Mouse (Mus musculus) left cerebral cortex, adult 18-20 months (tissue): ENCODE measurements around the gene Abhd13. TPM values are rescaled to one million over a fixed set of nuclear protein-coding genes. Genes with fewer than 3 reads are reported as not detected.

Experiments
- DNase-seq, 2 experiments: peaks; one replicate each; pipeline ENCODE4 v3.0.0; 2021 to 2022; ENCODE audit warnings: low spot score in 2 of 2, mixed read lengths in 1 of 2
- long read RNA-seq, 2 experiments: library from polyadenylated mRNA; stranded (forward); transcript quantifications; one replicate each; pipeline ENCODE4 v2.0.0; 2021
- total RNA-seq, 2 experiments: library from RNA; stranded (reverse); gene quantifications; 2 replicates each; pipeline ENCODE4 v1.2.3; 2021

Abhd13 gene
- total RNA-seq, result 10 to 100 TPM; 25.7 to 27.0 TPM
- long read RNA-seq, experiment 1, full-length matches to known transcripts, result 32 of 32 reads
- long read RNA-seq, experiment 1, partial matches to known transcripts, result 0 of 32 reads
- long read RNA-seq, experiment 1, other reads (novel, unspliced or antisense), result 0 of 32 reads
- long read RNA-seq, experiment 2, full-length matches to known transcripts, result 16 of 17 reads
- long read RNA-seq, experiment 2, partial matches to known transcripts, result 0 of 17 reads
- long read RNA-seq, experiment 2, other reads (novel, unspliced or antisense), result 1 of 17 reads

DNA sequence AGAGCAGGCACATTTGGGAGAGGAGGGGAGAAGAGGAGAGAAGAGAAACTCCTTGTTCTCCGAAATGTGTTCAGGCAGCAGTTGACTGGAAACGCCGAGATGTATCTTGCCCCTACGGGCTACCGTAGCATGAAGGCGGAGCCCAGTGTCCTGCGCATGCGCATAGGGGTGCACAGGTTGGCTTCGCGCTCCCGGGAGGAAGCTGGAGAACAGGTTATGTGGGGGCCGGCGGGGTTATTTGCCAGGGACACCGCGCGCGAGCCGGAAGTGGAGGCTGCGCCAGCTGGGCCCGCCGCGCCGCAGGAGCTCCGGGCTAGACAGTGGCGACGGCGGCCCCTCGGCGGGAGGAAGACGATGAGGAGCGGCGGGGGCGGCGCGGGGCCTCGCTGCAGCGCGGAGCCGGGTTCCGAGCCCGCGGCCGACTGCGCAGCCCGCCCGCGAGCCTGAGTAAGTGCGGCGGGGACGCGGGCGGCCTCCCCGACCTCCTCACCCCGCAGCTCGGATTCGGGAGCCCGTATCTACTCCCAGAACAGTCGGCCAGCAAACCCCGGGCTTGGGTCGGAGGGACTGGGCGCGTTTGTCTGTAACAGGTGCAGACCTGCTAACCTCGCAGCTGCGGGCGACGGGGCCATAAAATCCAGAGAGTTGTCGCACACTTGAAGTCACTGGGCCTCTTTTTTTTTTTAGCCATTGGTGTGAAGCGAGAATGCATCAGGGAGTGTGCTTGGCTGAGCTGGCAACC, at the start of gene Abhd13, which contains the start of gene Lig4:
Gene Abhd13, plus strand, starts transcription at position 135 of the 742 bp plus-strand sequence.
Gene Lig4, minus strand, starts transcription at position 114 of the 742 bp plus-strand sequence.
- peak; percentile 99 for DNase-seq

DNA sequence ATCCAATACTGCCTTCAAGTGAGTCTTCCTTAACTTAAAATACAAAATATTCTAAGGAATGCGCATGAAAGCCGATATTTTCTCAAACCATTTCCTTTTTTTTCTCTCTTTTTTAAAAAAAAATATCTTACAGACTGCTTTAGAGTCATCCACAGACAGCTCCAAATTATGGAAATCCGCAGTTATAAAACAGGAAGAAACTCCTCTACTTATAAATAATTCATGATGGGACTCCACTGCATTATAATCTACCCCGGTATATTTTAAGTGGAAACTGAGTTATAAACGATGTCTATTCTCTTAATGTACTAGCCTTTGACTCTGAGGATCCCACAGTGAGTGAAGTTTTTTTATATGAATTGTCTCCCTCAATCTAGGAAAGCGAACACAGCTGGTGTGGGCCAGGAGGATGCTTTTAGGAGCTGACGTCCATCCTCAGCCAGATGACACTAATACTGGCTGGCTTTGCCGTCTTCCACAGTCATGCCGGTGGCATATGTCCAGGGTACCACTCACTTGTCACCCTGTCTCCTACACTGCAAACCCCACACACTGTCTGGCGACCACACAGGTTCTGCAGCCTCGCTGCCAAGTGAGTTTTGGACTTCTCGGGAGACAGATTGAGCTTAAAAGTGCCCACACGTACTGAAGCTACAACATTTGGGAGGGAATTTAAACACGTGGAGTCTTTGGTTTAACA, 47.6 kb upstream of the Abhd13 start:
- peak; percentile 75 to 86 for DNase-seq

DNA sequence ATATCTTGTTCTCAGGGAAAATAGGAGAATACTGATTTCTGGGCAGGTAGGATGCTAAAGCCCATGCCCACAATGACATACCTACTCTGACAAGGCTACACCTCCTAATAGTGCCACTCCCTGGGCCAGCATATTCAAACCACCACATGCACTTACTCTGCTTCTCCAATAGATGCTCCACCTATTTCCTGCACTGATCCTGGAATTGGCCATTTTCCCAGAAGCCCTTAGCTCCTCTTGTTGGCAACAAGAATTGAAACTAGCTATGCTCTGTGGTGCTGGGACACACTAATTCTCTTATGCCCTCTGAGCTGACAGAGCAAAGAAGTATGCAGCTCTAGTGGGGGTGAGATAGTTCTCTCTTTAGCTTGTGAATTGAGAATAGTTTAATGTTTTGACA, 44.8 kb upstream of the Abhd13 start:
- no peak for DNase-seq

DNA sequence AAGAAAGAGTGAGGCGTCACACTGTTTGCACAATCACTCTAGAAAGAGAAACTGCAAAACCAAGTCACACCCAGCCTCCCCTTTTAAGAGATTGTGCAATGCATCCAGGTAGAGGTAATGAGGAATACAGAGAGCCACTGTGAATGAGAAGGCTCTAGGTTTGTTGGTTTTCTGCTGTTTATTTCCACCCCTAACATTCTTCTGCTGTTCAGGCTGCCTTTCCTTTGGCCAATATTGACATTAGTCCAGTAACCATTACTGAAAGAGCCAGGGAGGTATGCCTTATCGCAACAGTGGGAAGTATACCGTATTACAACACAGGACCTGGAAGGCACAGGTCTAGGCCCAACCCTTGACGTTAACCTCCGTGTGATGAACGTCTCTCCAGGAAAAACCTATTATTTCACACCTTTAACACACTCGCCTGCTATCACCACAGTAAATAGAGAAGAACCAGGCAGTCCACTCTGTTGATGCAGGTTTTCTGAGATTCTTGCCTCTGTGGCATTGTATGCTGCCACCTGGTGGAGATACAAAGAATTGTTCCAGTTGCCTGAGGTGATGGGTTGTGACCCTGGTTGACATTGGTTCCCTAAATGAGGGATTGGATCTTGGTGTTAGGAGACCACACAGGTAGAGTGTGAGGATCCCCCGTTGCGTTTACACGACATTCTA, 42.5 kb upstream of the Abhd13 start:
- DNase-seq, result peak; percentile 34 to 50

DNA sequence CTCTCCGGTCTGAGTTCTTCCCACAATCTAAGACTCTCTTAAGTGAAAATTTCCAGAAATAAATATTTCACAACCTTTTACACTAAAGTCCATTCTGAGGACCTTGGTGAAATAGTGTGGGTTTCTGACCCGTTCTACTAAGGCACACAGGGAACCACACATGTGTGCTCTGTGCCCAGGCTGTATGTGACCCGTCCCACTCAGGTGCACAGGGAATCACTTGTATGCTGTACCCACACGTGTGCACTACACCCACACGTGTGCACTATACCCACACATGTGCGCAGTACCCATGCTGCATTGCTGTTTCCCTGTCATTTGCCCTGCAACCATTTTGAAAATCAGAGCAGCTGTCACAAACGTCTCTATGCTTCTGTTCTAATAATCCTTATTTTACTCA, 41.9 kb upstream of the Abhd13 start:
- no peak for DNase-seq

DNA sequence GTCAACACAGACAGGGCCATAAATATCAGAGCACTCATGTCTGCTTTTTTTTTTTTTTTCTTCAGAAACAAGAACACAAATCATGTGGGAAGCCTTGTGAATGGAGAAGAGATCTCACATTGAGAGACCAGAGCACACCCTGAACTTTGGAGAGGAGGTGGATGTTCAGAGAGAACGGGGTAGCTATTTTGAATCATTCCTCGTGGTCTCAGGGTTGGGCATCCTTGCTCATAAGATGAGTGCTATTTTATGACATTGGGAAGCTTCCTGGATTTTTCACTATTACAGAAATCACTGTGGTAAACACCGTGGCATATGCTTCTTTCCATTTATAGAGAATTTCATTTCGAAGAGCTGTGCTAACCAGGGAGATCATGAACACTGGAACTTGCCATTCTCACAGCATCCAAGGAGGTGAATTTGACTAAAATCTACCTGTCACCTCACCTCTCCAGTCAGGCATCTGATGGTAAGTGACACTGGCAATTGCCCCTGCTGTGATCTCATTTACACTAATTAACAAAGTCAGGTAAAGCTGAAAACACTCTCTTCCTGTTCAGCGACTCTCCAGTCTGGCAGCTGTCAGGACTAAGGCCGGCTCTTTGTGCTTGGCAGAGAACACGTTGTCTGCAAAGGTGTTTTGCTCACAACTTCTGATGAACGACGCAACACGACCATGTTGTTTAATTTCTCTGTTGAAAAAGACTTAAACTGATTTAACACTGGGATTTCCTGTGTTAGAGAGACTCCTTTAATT, 28.2 kb upstream of the Abhd13 start:
- no peak for DNase-seq

DNA sequence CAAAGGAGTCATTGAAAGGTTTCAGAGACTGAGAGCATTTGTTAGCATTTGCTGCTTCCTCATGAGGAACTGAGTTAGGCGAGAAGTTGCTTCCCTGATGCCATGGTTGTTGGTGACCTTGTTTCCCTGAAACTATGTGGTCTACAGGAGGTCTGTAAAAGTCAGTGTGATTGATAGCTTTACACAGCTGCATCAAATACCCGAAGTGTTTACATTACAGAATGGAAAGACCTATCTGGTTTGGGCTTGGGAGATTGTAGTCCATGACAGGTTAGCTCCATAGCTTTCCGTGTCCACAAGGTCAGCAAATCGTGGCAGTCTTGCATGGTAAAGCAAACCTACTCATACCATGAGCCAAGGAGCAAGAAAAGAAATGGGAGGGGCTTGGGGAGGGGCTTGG, 19.2 kb upstream of the Abhd13 start:
- no peak for DNase-seq

DNA sequence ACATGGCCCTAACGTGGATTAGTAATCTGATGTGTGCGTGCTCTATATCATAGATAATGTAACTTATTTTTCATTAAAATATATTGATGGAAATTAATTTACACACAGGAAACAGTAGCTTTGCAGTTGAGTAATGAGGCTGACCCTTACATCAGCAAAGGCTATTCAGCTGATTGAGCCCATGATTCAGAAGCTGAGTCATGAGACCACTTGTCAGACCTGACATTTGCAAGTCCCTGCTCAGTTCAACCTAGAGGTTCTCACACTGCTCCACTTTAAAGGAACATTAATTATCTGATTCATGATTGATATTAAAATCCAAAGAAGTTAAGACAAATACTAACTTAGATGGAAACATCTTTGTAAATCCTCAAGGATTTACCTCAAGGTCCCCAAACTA, 17.6 kb upstream of the Abhd13 start:
- no peak for DNase-seq

DNA sequence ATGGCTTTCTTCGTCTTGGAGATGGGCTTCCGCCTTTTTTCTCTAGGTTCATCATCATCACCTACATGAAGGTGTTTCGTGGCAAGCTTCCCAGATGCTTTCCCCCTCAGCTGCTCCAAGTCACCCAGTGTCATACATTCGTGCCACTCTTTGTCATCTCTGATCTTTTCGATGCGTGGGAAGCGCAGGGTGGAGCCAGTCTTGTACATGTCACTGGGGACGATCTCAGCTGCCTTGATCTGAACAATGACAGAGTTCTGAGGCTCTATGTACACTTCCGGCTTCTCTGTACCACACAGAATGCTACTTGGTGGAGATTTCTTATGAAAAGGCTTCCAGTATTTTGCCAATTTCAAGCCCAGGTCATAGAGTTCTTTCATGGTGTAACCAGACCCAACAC, 5.6 kb upstream of the Abhd13 start:
- DNase-seq, result no peak

DNA sequence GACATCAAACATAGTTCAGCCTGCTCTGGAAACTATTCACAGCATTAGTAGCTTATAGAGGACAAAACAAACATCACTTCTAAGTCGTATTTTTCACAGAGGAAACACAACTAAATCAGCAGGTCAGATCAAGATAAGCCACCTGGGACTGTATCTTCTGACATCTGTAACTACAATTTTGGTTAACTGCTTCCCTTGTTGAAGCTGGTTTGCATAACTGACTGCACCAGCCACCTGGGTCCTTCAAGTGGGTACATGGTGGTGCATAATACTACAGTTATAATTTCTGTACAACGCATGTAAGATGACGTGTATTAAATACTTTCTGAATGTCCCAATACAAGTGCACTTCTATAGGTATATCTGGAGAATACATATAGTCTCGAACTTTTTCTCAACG, 2.2 kb upstream of the Abhd13 start:
- DNase-seq, result no peak

DNA sequence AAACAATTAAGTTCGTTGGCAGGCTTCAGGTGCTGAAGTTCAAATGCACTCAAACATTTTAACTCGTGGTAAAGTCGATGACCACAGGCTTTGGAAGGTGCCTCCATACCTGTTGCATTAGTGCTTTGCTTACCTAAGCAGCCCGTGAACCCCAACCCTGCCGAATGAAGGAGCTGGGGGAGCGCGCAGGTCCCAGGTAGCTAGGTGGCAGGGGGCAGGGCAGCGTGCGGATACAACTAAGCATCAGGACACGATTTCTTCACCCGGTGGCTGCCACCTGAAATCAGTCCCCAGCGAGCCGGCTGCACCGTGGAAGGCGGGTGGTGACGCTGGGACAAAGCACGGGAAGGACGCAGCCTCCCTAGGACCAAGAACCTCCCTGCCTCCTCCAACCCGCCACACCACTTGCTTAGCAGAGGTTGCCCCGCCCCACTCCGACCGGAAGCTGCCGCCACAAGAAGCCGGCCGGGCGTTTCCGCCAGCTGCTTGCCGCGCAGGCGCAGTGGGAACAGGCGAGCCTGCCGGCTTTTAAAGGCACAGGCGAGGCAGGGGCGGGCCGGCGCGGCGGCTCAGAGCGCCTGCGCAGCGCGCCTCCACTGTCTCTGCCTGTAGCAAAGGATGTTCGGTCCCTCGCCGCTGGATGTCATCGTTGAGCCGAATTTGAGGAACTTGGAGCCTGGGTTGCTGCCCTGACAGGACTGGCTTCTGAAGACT, 1.5 kb upstream of the Abhd13 start:
- peak; percentile 97 to 99 for DNase-seq

DNA sequence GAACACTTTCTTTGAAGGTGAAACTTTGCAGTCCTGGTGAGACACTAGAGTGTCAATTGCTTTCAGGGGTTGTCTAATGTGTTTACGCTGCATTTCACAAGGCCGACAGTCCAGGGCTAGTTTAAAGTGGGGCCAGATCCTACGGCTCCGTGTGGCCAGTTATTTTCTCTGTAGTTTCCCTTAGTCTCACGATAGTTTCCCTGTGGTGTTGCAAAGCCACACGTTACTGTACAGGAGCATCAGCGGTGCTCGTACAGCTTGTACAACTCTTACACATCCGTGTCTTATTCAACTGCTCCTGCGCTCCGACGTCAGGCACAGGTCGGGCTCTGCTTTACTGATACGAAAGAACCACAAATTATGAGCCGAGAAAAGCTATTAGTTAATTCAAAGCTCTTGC, 491 bp upstream of the Abhd13 start:
- peak; percentile 2 to 5 for DNase-seq

DNA sequence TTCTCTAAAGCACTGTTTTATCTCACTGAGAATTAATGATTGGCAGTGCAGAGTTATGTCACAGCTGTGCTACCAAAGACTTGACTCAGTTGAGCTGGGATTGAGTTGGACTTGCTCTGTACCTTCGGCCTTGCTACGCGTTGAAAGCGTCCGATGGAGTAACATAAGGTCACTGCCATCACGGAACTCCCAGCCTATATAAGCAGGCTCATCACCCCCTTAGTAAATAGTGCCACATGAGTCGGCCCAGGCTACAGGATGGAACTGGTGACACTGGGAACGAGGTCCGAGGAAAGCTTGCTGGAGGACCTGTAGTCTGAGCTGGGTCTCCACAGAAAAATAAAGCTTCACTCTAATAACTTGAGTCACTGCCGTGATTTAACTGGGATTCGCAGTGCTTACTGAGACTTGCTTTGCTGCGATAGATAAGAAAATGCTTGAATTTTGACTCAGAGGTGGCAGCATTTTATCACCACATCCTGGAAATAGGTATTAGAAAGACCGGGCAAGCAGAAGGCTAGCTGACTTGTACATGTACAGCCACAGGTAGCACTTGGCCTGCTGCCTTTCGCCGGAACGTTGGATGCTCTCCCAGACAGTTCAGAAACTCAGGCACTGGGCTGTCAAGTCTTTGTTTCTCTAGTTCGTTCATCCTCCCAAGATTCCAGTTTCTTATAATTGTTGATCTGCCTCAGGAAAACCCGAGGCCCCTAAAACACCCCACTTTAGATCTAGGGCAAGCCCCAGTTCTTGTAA, 1.1 kb downstream of the Abhd13 start:
- DNase-seq, result no peak

DNA sequence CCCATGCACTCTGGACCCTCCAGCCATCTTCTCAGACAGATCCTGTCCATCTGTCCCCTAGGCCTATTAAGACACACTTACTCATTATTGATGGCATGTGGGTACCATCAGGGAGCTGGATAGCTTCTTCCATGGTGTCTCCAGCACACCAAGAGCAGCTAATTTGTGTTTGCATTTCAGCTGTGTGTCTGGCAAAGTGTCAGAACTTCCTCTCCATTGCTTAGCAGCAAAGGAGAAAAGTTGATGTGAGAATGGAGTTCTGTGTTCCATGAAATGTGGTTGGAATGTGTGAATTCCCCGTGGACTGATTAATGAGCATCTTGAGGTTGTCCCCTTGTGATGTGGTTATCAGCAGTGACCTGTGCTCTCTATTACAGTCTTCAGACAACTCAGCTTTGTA, 2.2 kb downstream of the Abhd13 start:
- no peak for DNase-seq

DNA sequence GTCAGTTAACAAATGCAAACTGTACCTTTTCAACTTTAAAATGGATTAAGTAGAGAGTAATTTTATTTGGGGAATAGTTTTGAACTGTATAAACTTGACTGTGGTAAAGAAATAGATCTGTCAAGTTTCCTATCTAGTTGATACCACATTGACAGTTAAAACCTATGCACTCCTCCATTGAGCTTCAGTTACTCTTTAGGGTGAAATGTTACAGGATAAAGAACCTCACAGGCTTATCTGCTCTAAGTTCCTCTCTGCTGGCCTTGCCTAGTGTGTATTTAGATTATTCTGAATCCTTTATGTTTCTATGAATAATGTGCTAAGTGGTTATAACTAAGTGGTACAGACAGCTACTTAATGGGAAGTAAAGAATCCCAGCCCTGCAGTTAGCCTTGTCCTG, 2.7 kb downstream of the Abhd13 start:
- no peak for DNase-seq

DNA sequence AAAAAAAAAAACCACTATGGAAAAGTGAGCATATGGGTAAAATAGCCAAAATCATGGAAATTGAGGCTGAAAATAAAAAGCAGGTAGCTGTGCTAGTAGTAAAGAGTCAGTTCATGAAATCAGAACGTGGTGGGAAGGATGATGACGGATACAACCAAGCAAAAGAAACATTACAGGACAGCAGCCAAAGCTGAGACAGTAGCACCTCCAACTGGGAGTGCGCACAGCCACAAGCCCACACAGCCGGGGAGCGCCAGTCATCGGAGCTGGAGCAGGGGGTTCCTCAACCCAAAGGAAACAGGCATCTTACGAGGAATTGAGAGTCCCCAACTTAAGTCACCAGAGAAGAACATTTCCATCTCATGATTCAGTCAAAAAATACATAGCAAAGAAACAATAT, 26.6 kb downstream of the Abhd13 start:
- DNase-seq, result peak; percentile 29

DNA sequence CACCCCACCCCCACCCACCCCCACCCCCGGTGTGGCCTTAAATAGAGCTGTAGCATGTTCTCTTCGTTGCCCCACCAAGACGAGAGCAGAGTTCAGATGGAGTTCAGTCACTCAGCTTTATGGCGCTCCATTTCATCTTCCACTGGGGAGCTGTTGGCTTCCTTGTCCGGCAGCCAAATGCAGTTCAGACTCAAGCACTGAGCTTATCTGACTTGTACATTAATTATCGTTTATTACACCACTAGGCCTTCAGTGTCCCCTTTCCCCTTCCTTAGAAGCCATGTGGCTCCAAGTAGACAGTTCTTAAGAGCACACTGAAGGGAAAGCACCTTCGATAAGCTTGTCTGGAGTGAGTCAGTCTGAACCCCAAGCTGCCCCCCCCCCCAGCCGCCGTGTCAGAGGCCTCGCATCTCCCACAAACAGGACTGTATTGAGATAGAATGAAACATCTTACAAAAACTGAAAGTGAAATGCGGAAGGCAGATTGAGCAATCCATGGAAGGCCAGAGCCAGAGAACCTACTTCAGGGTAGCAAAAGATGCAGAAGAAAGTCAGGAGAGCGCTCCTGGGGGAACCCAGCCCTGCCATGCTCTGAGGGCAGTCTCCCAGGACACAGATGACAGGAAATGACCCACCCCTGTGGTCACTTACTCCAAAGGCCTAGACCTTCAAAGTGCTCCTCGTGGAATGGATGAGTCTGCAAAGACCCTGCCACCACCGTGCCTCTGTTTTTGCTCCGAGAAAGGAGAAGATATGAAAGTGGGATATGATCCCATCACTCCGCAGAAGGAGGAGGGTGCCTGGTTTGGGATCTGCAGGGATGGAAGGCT, 28.9 kb downstream of the Abhd13 start, which contains the start of gene Tnfsf13b:
Gene Tnfsf13b, plus strand, starts transcription at position 312 of the 830 bp plus-strand sequence.
- no peak for DNase-seq

DNA sequence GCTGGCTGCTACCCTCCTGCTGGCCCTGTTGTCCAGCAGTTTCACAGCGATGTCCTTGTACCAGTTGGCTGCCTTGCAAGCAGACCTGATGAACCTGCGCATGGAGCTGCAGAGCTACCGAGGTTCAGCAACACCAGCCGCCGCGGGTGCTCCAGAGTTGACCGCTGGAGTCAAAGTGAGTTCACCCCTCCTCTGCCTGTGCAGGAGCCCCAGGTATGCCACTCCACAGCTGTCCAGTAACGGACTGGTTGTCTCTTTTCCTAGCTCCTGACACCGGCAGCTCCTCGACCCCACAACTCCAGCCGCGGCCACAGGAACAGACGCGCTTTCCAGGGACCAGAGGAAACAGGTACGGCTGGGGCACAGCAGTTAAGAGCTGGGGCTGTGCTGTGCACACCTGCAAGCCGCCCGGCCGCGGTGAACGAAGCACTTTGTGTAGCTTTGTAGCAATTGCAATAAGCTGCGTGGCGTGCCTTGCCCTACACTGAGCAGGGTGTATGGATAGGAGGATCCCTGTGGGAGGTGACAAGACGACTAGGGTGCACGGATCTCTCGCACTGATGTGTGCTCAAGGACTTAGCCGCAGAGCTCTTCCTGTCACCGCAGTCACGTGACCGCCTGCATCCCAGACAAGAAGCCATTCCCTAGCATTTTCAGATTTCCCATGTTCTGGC, 29.6 kb downstream of the Abhd13 start:
- DNase-seq, result peak; percentile 45 to 59
